Mouse (Mus musculus) kidney, embryonic 14.5 days (tissue): ENCODE measurements around the gene Itga8. TPM values are rescaled to one million over a fixed set of nuclear protein-coding genes. Genes with fewer than 3 reads are reported as not detected.

Experiments used
- ATAC-seq: fragments of 200-750 bp; cut with Nextera tagmentation; 2 replicates; pipeline ENCODE4 v1.8.0; 2017; ENCODE audit warnings: moderate number of reproducible peaks, mild to moderate bottlenecking, moderate TSS enrichment, moderate library complexity; ENCODE audit not compliant: low FRiP score, low TSS enrichment
- H3K27ac ChIP-seq: fragments of 300-500 bp; sonication (generic); 2 replicates; pipeline ENCODE4 v1.5.1; 2014; ENCODE audit warnings: low read depth, mild to moderate bottlenecking, low read length, moderate library complexity, mixed read lengths
- H3K27me3 ChIP-seq: fragments of 300-500 bp; sonication (generic); 2 replicates; pipeline ENCODE4 v1.6.1; 2014; ENCODE audit warnings: mild to moderate bottlenecking, low read length; ENCODE audit not compliant: control insufficient read depth, insufficient read depth
- H3K36me3 ChIP-seq: fragments of 300-500 bp; sonication (generic); 2 replicates; pipeline ENCODE4 v1.6.1; 2014; ENCODE audit warnings: low read length, mixed read lengths; ENCODE audit not compliant: control insufficient read depth, insufficient read depth
- H3K4me1 ChIP-seq: fragments of 300-500 bp; sonication (generic); 2 replicates; pipeline ENCODE4 v1.6.1; 2014; ENCODE audit warnings: low read length, mixed read lengths; ENCODE audit not compliant: control insufficient read depth, insufficient read depth
- H3K4me2 ChIP-seq: fragments of 300-500 bp; sonication (generic); replicated peaks from 2 replicates; pipeline ENCODE4 v1.6.1; 2014; ENCODE audit warnings: low read depth, mild to moderate bottlenecking, low read length
- H3K4me3 ChIP-seq: fragments of 300-500 bp; sonication (generic); 2 replicates; pipeline ENCODE4 v1.5.1; 2014; ENCODE audit warnings: mild to moderate bottlenecking, low read length
- H3K9ac ChIP-seq: fragments of 300-500 bp; sonication (generic); 2 replicates; pipeline ENCODE4 v1.6.1; 2014; ENCODE audit warnings: low read depth, mild to moderate bottlenecking, low read length, moderate library complexity
- H3K9me3 ChIP-seq: fragments of 300-500 bp; sonication (generic); 2 replicates; pipeline ENCODE4 v1.6.1; 2016; ENCODE audit warnings: low read length; ENCODE audit not compliant: control insufficient read depth
- WGBS: fragments of 180-500 bp; shearing (Covaris S2); extraction: QIAGEN DNeasy Blood & Tissue Kit; methylation state at CpG from one replicate; pipeline ENCODE4 v1.1.7; 2014; 5-methylcytosine and 5-hydroxymethylcytosine counted together
- polyA plus RNA-seq: library from polyadenylated mRNA; unstranded; fragments of >200 nt; fragmentation: Nextera tagmentation; extraction: Ambion mirVana; gene quantifications from 2 replicates; pipeline ENCODE4 v1.2.1, GENCODE M21; 2014

Gene Itga8
- polyA plus RNA-seq, 1 experiment from 2014 or later: 48.2 TPM

DNA sequence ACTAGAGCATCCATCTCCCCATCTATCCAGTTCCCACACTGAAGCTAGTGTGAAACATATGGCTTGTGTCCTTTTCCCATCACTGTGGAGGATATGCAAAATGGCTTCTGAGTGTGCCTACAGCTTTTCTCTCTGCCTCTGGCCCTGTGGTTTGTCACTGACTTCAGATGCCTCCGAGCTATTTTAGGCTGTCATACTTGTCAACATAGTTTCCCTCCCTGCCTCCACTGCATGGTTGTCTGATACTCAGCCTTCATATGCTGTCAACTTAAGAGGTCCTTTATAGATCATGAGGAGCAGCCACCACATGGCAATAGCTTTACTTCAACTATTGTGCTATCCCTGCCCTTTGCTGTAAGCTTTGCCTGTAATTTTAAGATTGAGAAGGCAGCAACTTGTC, 75.4 kb downstream of the Itga8 start:
- no peak for ATAC-seq
- no peaks in the 10 kb centered on the region for H3K27me3 ChIP-seq

DNA sequence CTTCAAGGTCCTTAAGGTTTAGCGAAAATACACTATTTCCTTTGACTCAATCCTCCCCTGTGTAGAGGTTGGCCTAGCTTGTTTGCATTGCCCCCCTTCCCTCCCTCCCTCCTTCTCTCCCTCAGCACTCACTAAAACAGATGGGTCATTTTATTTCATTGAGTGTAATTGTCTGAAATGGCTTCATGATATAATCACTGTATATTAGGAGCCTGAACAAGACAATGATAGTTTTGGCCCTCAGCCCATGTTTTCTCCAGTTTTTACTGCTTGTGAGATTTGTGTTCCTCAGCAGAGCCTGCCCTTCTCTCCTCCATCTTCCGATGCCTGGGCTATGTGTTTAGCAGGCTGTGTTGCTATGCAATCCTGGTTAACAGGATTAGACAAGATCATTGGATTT, 80.1 kb downstream of the Itga8 start:
- peaks cover 7% of the 10 kb centered on the region; the same call in 1 of the 2 replicates for H3K36me3 ChIP-seq
- peak; percentile 87 for ATAC-seq
- no peak overlapping the region for H3K4me2 ChIP-seq
- H3K9me3 ChIP-seq: no peaks in the 10 kb centered on the region
- no peak overlapping the region for H3K4me3 ChIP-seq
- H3K27me3 ChIP-seq: no peaks in the 10 kb centered on the region
- no peak overlapping the region for H3K9ac ChIP-seq
- H3K27ac ChIP-seq: peak overlapping the region; percentile 19; the same call in 1 of the 2 replicates
- WGBS: 53% methylated on average over 2 of the region's 2 CpGs
- no peaks in the 10 kb centered on the region for H3K4me1 ChIP-seq

More for the DNA sequence above, 75.4 kb downstream of the Itga8 start:
- Histone ChIP-seq H3K36me3 (peaks cover 7% of the 10 kb centered on the region; the same call in 1 of the 2 replicates), H3K4me1 (no peaks in the 10 kb centered on the region), H3K4me3 (no peak overlapping the region), H3K9me3 (no peaks in the 10 kb centered on the region), H3K9ac (no peak overlapping the region), H3K4me2 (no peak overlapping the region), H3K27ac (no peak overlapping the region)
- 88% methylated on average over 1 of the region's 1 CpGs for WGBS

DNA sequence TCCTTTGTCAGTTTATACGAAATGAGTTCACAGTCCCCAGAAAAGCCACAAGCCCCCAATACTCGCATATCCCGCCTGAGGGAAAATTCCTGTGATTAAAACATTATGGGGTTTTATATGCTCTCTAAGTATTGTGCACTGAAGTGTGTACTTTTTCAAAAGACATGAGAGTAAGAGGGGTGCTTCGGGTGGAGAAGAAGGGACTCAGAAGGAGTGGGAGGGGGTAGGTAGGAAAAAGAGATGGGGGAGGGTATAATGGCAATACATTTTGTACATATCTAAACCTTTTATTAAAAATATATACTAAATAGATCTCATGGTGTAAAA, 88.3 kb downstream of the Itga8 start:
- H3K9ac ChIP-seq: no peak overlapping the region
- H3K9me3 ChIP-seq: no peaks in the 10 kb centered on the region
- ATAC-seq: no peak
- 0 out of 2 replicates have a peak, but pooled peaks cover 3% of the 10 kb centered on the region for H3K4me1 ChIP-seq
- 58% methylated on average over 4 of the region's 4 CpGs for WGBS
- H3K27ac ChIP-seq: peak overlapping the region; percentile 51; the same call in 1 of the 2 replicates
- H3K27me3 ChIP-seq: no peaks in the 10 kb centered on the region
- H3K4me2 ChIP-seq: no peak overlapping the region
- no peak overlapping the region for H3K4me3 ChIP-seq
- no peaks in the 10 kb centered on the region; the same call in 1 of the 2 replicates for H3K36me3 ChIP-seq

- no peak overlapping the region for H3K9ac ChIP-seq
- H3K36me3 ChIP-seq: no peaks in the 10 kb centered on the region; the same call in 1 of the 2 replicates
- ATAC-seq: peak; percentile 58; the same call in 1 of the 2 replicates
- H3K4me2 ChIP-seq: no peak overlapping the region
- WGBS: 33% methylated on average over 3 of the region's 3 CpGs
- H3K27me3 ChIP-seq: no peaks in the 10 kb centered on the region
- H3K27ac ChIP-seq: peak overlapping the region; percentile 51; the same call in 1 of the 2 replicates
- H3K4me3 ChIP-seq: no peak overlapping the region
- H3K9me3 ChIP-seq: no peaks in the 10 kb centered on the region
- 0 out of 2 replicates have a peak, but pooled peaks cover 3% of the 10 kb centered on the region for H3K4me1 ChIP-seq
These were observed 88.9 kb downstream of the Itga8 start for GRCm38 (mm10) chr2:12212662-12213463.

- Histone ChIP-seq H3K36me3 (peaks cover 10% of the 10 kb centered on the region; the same call in 1 of the 2 replicates), H3K27ac (no peak overlapping the region), H3K27me3 (no peaks in the 10 kb centered on the region), H3K4me1 (0 out of 2 replicates have a peak, but pooled peaks cover 3% of the 10 kb centered on the region), H3K4me3 (no peak overlapping the region), H3K9me3 (no peaks in the 10 kb centered on the region), H3K9ac (no peak overlapping the region), H3K4me2 (no peak overlapping the region)
- ATAC-seq: no peak
- WGBS: 81% methylated on average over 6 of the region's 6 CpGs
These were observed 93.6 kb downstream of the Itga8 start for GRCm38 (mm10) chr2:12208142-12208541.

- 71% methylated on average over 5 of the region's 5 CpGs for WGBS
- no peak overlapping the region for H3K4me3 ChIP-seq
- no peak overlapping the region for H3K9ac ChIP-seq
- no peaks in the 10 kb centered on the region for H3K27me3 ChIP-seq
- no peak for ATAC-seq
- peaks cover 10% of the 10 kb centered on the region; the same call in 1 of the 2 replicates for H3K36me3 ChIP-seq
- H3K4me2 ChIP-seq: no peak overlapping the region
- no peak overlapping the region for H3K27ac ChIP-seq
- no peaks in the 10 kb centered on the region for H3K4me1 ChIP-seq
- no peaks in the 10 kb centered on the region for H3K9me3 ChIP-seq
These were observed 95.4 kb downstream of the Itga8 start for GRCm38 (mm10) chr2:12206353-12206752.

DNA sequence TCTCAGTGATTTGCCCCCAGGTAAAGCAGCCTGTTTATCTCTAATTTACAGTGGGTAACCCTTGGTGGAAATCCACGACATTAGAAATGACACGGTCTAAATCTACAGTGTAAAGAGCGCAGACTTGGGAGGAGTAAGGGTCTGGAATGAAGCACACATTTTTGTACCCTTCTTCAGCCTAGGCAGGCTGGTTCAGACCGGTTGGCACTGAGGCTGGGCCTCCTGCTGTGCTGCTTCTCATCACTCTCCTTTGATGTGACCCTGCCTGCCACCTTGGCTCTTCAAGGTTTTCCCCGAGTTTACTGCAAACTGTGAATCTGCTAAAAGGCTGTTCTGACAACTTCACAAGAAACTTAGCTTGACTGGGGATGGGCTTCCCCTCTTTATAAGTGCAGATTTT, 95.8 kb downstream of the Itga8 start:
- peaks cover 10% of the 10 kb centered on the region; the same call in 1 of the 2 replicates for H3K36me3 ChIP-seq
- H3K4me2 ChIP-seq: no peak overlapping the region
- no peaks in the 10 kb centered on the region for H3K27me3 ChIP-seq
- H3K4me1 ChIP-seq: no peaks in the 10 kb centered on the region
- no peak overlapping the region for H3K27ac ChIP-seq
- H3K9me3 ChIP-seq: no peaks in the 10 kb centered on the region
- no peak overlapping the region for H3K9ac ChIP-seq
- no peak overlapping the region for H3K4me3 ChIP-seq
- WGBS: 45% methylated on average over 5 of the region's 5 CpGs
- ATAC-seq: no peak

- Histone ChIP-seq H3K36me3 (peaks cover 10% of the 10 kb centered on the region; the same call in 1 of the 2 replicates), H3K4me2 (no peak overlapping the region), H3K4me1 (no peaks in the 10 kb centered on the region), H3K27ac (no peak overlapping the region), H3K9me3 (no peaks in the 10 kb centered on the region), H3K9ac (no peak overlapping the region), H3K27me3 (no peaks in the 10 kb centered on the region), H3K4me3 (no peak overlapping the region)
- 93% methylated on average over 10 of the region's 10 CpGs for WGBS
- ATAC-seq: no peak
These were observed 98.5 kb downstream of the Itga8 start for GRCm38 (mm10) chr2:12203231-12203630.

GRCm38 (mm10) chr2:12198699-12199098, 103.0 kb downstream of the Itga8 start:
- Histone ChIP-seq H3K4me3 (no peak overlapping the region), H3K4me1 (no peaks in the 10 kb centered on the region), H3K9me3 (no peaks in the 10 kb centered on the region), H3K9ac (no peak overlapping the region), H3K36me3 (peaks cover 5% of the 10 kb centered on the region; the same call in 1 of the 2 replicates), H3K4me2 (no peak overlapping the region), H3K27me3 (no peaks in the 10 kb centered on the region), H3K27ac (no peak overlapping the region)
- 43% methylated on average over 7 of the region's 7 CpGs for WGBS
- ATAC-seq: no peak
